Comparison of ENCODE assay signal across 28 mouse cellular contexts in genomic region chr1:90242444-90242989, GRCm38 (mm10). TPM values are rescaled to one million over a fixed set of nuclear protein-coding genes. Genes with fewer than 3 reads are reported as not detected.
DNase-seq lines count a peak whose midpoint lies in the region; ATAC-seq and TF ChIP-seq lines count a peak whose summit lies in the region.
"Had no signal": no experiment of that assay in that cellular context is flagged by ENCODE, and none has a peak within 500 bp of the region (broad histone marks: within the 10 kb centered on the region; RNA-seq: fewer than 3 reads in every experiment).

No protein-coding gene starts in this region.

- no peak for TF ChIP-seq CTCF in heart, adult 2 months (IDR thresholded peaks at IDR 0.05)
- TF ChIP-seq CTCF in thymus, adult 2 months (IDR thresholded peaks at IDR 0.05; ENCODE audit: borderline replicate concordance, control insufficient read depth, extremely low read depth, insufficient read depth, low read length, poor library complexity), result no peak

- H3K27ac ChIP-seq in heart, adult 2 months, result 0 out of 2 replicates have a peak overlapping the region, but pooled peaks have one; percentile 3
- H3K27ac ChIP-seq in heart, embryonic 11.5 days (ENCODE audit: low read depth, low read length), result no peak overlapping the region
- H3K27ac ChIP-seq in liver, embryonic 12.5 days, result peak overlapping the region; percentile 12; the same call in 1 of the 2 replicates
- no peak overlapping the region for H3K27ac ChIP-seq in thymus, adult 2 months (ENCODE audit: control insufficient read depth, insufficient read depth, low read length)
- H3K27ac ChIP-seq: gastrocnemius, adult 2 months; hindbrain, embryonic 14.5 days; limb, embryonic 12.5 days; neural tube, embryonic 13.5 days had no signal

- H3K4me1 ChIP-seq in heart, adult 2 months (ENCODE audit: control insufficient read depth, insufficient read depth, low read length), result peaks cover 4% of the 10 kb centered on the region; the same call in 1 of the 2 replicates
- H3K4me1 ChIP-seq in heart, embryonic 11.5 days (ENCODE audit: control insufficient read depth, insufficient read depth, low read length), result peaks cover 28% of the 10 kb centered on the region
- H3K4me1 ChIP-seq in liver, embryonic 12.5 days, result peaks cover 81% of the 10 kb centered on the region
- H3K4me1 ChIP-seq in thymus, adult 2 months (replicated peaks; ENCODE audit: control insufficient read depth, insufficient read depth, low read length), result no peaks in the 10 kb centered on the region
- H3K4me1 ChIP-seq: megakaryocyte, embryonic 14.5 days had no signal

- no peak overlapping the region for H3K4me3 ChIP-seq in heart, adult 2 months
- H3K4me3 ChIP-seq in heart, embryonic 11.5 days (ENCODE audit: low read depth, low read length), result no peak overlapping the region
- H3K4me3 ChIP-seq in liver, embryonic 12.5 days, result no peak overlapping the region
- H3K4me3 ChIP-seq in thymus, adult 2 months (ENCODE audit: control insufficient read depth, insufficient read depth, low read length), result no peak overlapping the region
- H3K4me3 ChIP-seq: gastrocnemius, adult 2 months; heart, embryonic 12.5 days; limb, embryonic 12.5 days; megakaryocyte, embryonic 14.5 days; myocyte; neural tube, embryonic 13.5 days had no signal

- H3K27me3 ChIP-seq in heart, adult 2 months (ENCODE audit: control insufficient read depth, insufficient read depth, low read length), result no peaks in the 10 kb centered on the region
- H3K27me3 ChIP-seq in heart, embryonic 11.5 days (ENCODE audit: control insufficient read depth, insufficient read depth, low read length), result no peaks in the 10 kb centered on the region
- peaks cover 5% of the 10 kb centered on the region; the same call in 1 of the 2 replicates for H3K27me3 ChIP-seq in liver, embryonic 12.5 days (replicated peaks)
- no peaks in the 10 kb centered on the region for H3K27me3 ChIP-seq in thymus, adult 2 months (ENCODE audit: control insufficient read depth, insufficient read depth, low read length)
- H3K27me3 ChIP-seq: heart, embryonic 12.5 days; limb, embryonic 12.5 days; neural tube, embryonic 13.5 days; Patski had no signal

- no peaks in the 10 kb centered on the region for H3K79me2 ChIP-seq in heart, adult 2 months (replicated peaks; ENCODE audit: control insufficient read depth, insufficient read depth, low read length)

- WGBS in heart, adult 2 months, result 71% methylated on average over 8 of the region's 8 CpGs
- 56% methylated on average over 8 of the region's 8 CpGs for WGBS in heart, embryonic 11.5 days (ENCODE audit: insufficient replicate concordance)
- 48% methylated on average over 8 of the region's 8 CpGs for WGBS in liver, embryonic 12.5 days (ENCODE audit: insufficient replicate concordance)
- WGBS in thymus, adult 2 months, result 96% methylated on average over 8 of the region's 8 CpGs

- intact Hi-C loops in heart, adult 2 months (cut with DNase I), result no loop called here

- H3K9me3 ChIP-seq in heart, embryonic 11.5 days (replicated peaks; ENCODE audit: control insufficient read depth, low read length), result no peaks in the 10 kb centered on the region
- no peaks in the 10 kb centered on the region for H3K9me3 ChIP-seq in liver, embryonic 12.5 days (replicated peaks)
- H3K9me3 ChIP-seq: heart, embryonic 12.5 days; limb, embryonic 12.5 days; neural tube, embryonic 13.5 days had no signal

- DNase-seq in heart, adult 2 months, result no peak
- DNase-seq in NIH3T3 (ENCODE audit: low read depth), result peak; percentile 58
- DNase-seq in thymus, adult 2 months, result no peak
- no peak for DNase-seq in retina, embryonic 14.5 days (ENCODE audit: low spot score)
- DNase-seq: cerebellum, adult 18-20 months; cerebellum, postnatal 36 days; embryo, embryonic 11 days; kidney, adult 2 months; kidney, postnatal 14 days; layer of hippocampus, postnatal 36 days; lung, adult 2 months; lung, postnatal 14 days; thymus, postnatal 25 days had no signal

- ATAC-seq in heart, embryonic 11.5 days (replicated peaks; ENCODE audit: insufficient number of reproducible peaks, low FRiP score, low TSS enrichment), result no peak
- ATAC-seq in liver, embryonic 12.5 days, result peak; percentile 38
- peak; percentile 53 for ATAC-seq in megakaryocyte progenitor cell, adult 5-6 weeks (replicated peaks; ENCODE audit: poor library complexity)
- ATAC-seq: CD4-positive, CD25-positive, alpha-beta regulatory T cell, adult 4 months; forebrain, embryonic 14.5 days; inflammation-experienced regulatory T-cells, adult 6 months; midbrain, embryonic 16.5 days; Patski had no signal

- H3K9ac ChIP-seq in heart, adult 2 months (ENCODE audit: low read depth, low read length), result no peak overlapping the region
- H3K9ac ChIP-seq in heart, embryonic 11.5 days (ENCODE audit: low read depth, low read length), result no peak overlapping the region
- peak overlapping the region; percentile 19; the same call in 1 of the 2 replicates for H3K9ac ChIP-seq in liver, embryonic 12.5 days
- H3K9ac ChIP-seq: heart, embryonic 12.5 days; hindbrain, embryonic 14.5 days; limb, embryonic 12.5 days; neural tube, embryonic 13.5 days had no signal

- no peaks in the 10 kb centered on the region for H3K36me3 ChIP-seq in heart, adult 2 months (ENCODE audit: control insufficient read depth, insufficient read depth, low read length)
- H3K36me3 ChIP-seq in heart, embryonic 11.5 days (ENCODE audit: control insufficient read depth, insufficient read depth, low read length), result no peaks in the 10 kb centered on the region
- no peaks in the 10 kb centered on the region for H3K36me3 ChIP-seq in liver, embryonic 12.5 days
- H3K36me3 ChIP-seq in thymus, adult 2 months (ENCODE audit: control insufficient read depth, insufficient read depth, low read length), result no peaks in the 10 kb centered on the region
- H3K36me3 ChIP-seq: heart, embryonic 12.5 days; limb, embryonic 12.5 days; neural tube, embryonic 13.5 days had no signal

- TF ChIP-seq EP300 in heart, adult 2 months (IDR thresholded peaks at IDR 0.05; ENCODE audit: insufficient read depth, low read depth, low read length), result no peak

- H3K4me2 ChIP-seq in heart, embryonic 11.5 days, result no peak overlapping the region
- 0 out of 2 replicates have a peak overlapping the region, but pooled peaks have one; percentile 6 for H3K4me2 ChIP-seq in liver, embryonic 12.5 days
- H3K4me2 ChIP-seq: heart, embryonic 12.5 days; hindbrain, embryonic 14.5 days; limb, embryonic 12.5 days; neural tube, embryonic 13.5 days had no signal

- no peak for TF ChIP-seq POLR2A in heart, adult 2 months (IDR thresholded peaks at IDR 0.05; ENCODE audit: insufficient read depth, low read depth, low read length)
- TF ChIP-seq POLR2A in thymus, adult 2 months (IDR thresholded peaks at IDR 0.05; ENCODE audit: control insufficient read depth, extremely low read depth, insufficient read depth, low read length, poor library complexity), result no peak

RNA-seq across cellular contexts. Expression of gene Ackr3, which starts 38.7 kb away (rescaled TPM):
- total RNA-seq in heart, adult 2 months (2021), result 10 to 100 TPM; 56.5 to 58.0 TPM
- 186 and 351 TPM in 2 replicates for polyA plus RNA-seq in heart, adult 2 months (2012; rRNA removed)
- 45.3 and 50.2 TPM in 2 replicates for polyA plus RNA-seq in heart, embryonic 11.5 days (2014; fragmentation: Nextera tagmentation; extraction: Ambion mirVana)
- 9.0 and 10.4 TPM in 2 replicates for polyA plus RNA-seq in liver, embryonic 12.5 days (2016; fragmentation: Nextera tagmentation; extraction: Ambion mirVana)
- not detected in 2 replicates for total RNA-seq in megakaryocyte progenitor cell, adult 5-6 weeks (2015)
- not detected in 2 replicates for total RNA-seq in megakaryocyte progenitor cell, adult 5-6 weeks (2017)
- polyA plus RNA-seq in thymus, adult 2 months (2012; rRNA removed), result 17.1 and 24.7 TPM in 2 replicates
- polyA plus RNA-seq: CD4-positive, CD25-positive, alpha-beta regulatory T cell, adult 4 months had no signal

Comparison
In these comparisons a context has a peak if more than half of its experiments do, and no peak if none do; other contexts are left out.
1. H3K27ac ChIP-seq: peak in heart, adult 2 months (single experiment) and liver, embryonic 12.5 days (single experiment); none in heart, embryonic 11.5 days (single experiment) and thymus, adult 2 months (single experiment).